Mouse (Mus musculus) neural tube, embryonic 14.5 days (tissue): ENCODE results near the gene Eml6. TPM values are rescaled to one million over a fixed set of nuclear protein-coding genes. Genes with fewer than 3 reads are reported as not detected.

ENCODE experiments used
- ATAC-seq: fragments of 200-750 bp; cut with Nextera tagmentation; 2 replicates; pipeline ENCODE4 v1.8.0; 2017; ENCODE audit warnings: low read depth, mild to moderate bottlenecking, moderate TSS enrichment, moderate library complexity
- H3K27ac ChIP-seq: fragments of 300-500 bp; sonication (generic); 2 replicates; pipeline ENCODE4 v1.5.1; 2014; ENCODE audit warnings: low read depth, mild to moderate bottlenecking, control low read depth, low read length, moderate library complexity, mixed read lengths
- H3K27me3 ChIP-seq: fragments of 300-500 bp; sonication (generic); 2 replicates; pipeline ENCODE4 v1.6.1; 2014; ENCODE audit warnings: low read length; ENCODE audit not compliant: control insufficient read depth, insufficient read depth
- H3K36me3 ChIP-seq: fragments of 300-500 bp; sonication (generic); 2 replicates; pipeline ENCODE4 v1.6.1; 2014; ENCODE audit warnings: low read length, mixed read lengths; ENCODE audit not compliant: control insufficient read depth, insufficient read depth
- H3K4me1 ChIP-seq: fragments of 300-500 bp; sonication (generic); 2 replicates; pipeline ENCODE4 v1.6.1; 2014; ENCODE audit warnings: low read length; ENCODE audit not compliant: control insufficient read depth, insufficient read depth
- H3K4me2 ChIP-seq: fragments of 300-500 bp; sonication (generic); 2 replicates; pipeline ENCODE4 v1.6.1; 2014; ENCODE audit warnings: mild to moderate bottlenecking, low read depth, low read length, control low read depth
- H3K4me3 ChIP-seq: fragments of 300-500 bp; sonication (generic); 2 replicates; pipeline ENCODE4 v1.5.1; 2014; ENCODE audit warnings: low read depth, low read length, control low read depth, mixed read lengths
- H3K9ac ChIP-seq: fragments of 300-500 bp; sonication (generic); replicated peaks from 2 replicates; pipeline ENCODE4 v1.6.1; 2014; ENCODE audit warnings: low read depth, mild to moderate bottlenecking, control low read depth, low read length, mixed read lengths
- H3K9me3 ChIP-seq: fragments of 300-500 bp; sonication (generic); 2 replicates; pipeline ENCODE4 v1.6.1; 2016; ENCODE audit warnings: low read length; ENCODE audit not compliant: control insufficient read depth
- WGBS: fragments of 180-500 bp; shearing (Covaris S2); extraction: QIAGEN DNeasy Blood & Tissue Kit; methylation state at CpG from one replicate; pipeline ENCODE4 v1.1.7; 2014; 5-methylcytosine and 5-hydroxymethylcytosine counted together
- polyA plus RNA-seq: library from polyadenylated mRNA; unstranded; fragments of >200 nt; fragmentation: Nextera tagmentation; extraction: Ambion mirVana; gene quantifications from 2 replicates; pipeline ENCODE4 v1.2.1, GENCODE M21; 2014

Gene Eml6
- polyA plus RNA-seq, 1 experiment from 2014 or later: 10.3 TPM

- Histone ChIP-seq H3K27me3 (no peaks in the 10 kb centered on the region), H3K4me2 (no peak overlapping the region), H3K9ac (no peak overlapping the region), H3K4me1 (no peaks in the 10 kb centered on the region), H3K27ac (no peak overlapping the region), H3K36me3 (peaks cover 20% of the 10 kb centered on the region), H3K9me3 (no peaks in the 10 kb centered on the region), H3K4me3 (no peak overlapping the region)
- 93% methylated on average over 2 of the region's 2 CpGs for WGBS
- ATAC-seq: peak; percentile 30; the same call in 1 of the 2 replicates
Measured at GRCm38 (mm10) chr11:29739752-29740151, 286.1 kb downstream of the Eml6 start.

- Histone ChIP-seq H3K4me2 (no peak overlapping the region), H3K4me3 (no peak overlapping the region)
Measured at GRCm38 (mm10) chr11:29727901-29728300, 297.9 kb downstream of the Eml6 start.

GRCm38 (mm10) chr11:29725610-29726009 lies 300.2 kb downstream of the Eml6 start:
- no peak overlapping the region for H3K4me3 ChIP-seq
- no peak overlapping the region for H3K27ac ChIP-seq
- H3K27me3 ChIP-seq: no peaks in the 10 kb centered on the region
- no peak overlapping the region for H3K4me2 ChIP-seq
- no peak overlapping the region for H3K9ac ChIP-seq
- H3K4me1 ChIP-seq: no peaks in the 10 kb centered on the region
- H3K9me3 ChIP-seq: no peaks in the 10 kb centered on the region
- 83% methylated on average over 1 of the region's 1 CpGs for WGBS
- H3K36me3 ChIP-seq: no peaks in the 10 kb centered on the region
- no peak for ATAC-seq

More at GRCm38 (mm10) chr11:29727901-29728300, 297.9 kb downstream of the Eml6 start:
- no peaks in the 10 kb centered on the region for H3K9me3 ChIP-seq
- H3K27me3 ChIP-seq: no peaks in the 10 kb centered on the region
- H3K36me3 ChIP-seq: no peaks in the 10 kb centered on the region
- H3K27ac ChIP-seq: no peak overlapping the region
- ATAC-seq: no peak
- 91% methylated on average over 1 of the region's 1 CpGs for WGBS
- no peak overlapping the region for H3K9ac ChIP-seq
- H3K4me1 ChIP-seq: no peaks in the 10 kb centered on the region

- no peak overlapping the region for H3K4me2 ChIP-seq
- no peak overlapping the region for H3K4me3 ChIP-seq
- no peaks in the 10 kb centered on the region for H3K4me1 ChIP-seq
- no peaks in the 10 kb centered on the region for H3K9me3 ChIP-seq
- no peak overlapping the region for H3K27ac ChIP-seq
- H3K36me3 ChIP-seq: no peaks in the 10 kb centered on the region
- no peak overlapping the region for H3K9ac ChIP-seq
- ATAC-seq: no peak
- no peaks in the 10 kb centered on the region for H3K27me3 ChIP-seq
Measured at GRCm38 (mm10) chr11:29725167-29725566, 300.7 kb downstream of the Eml6 start.

- 91% methylated on average over 2 of the region's 2 CpGs for WGBS
Measured at GRCm38 (mm10) chr11:29724213-29724612, 301.6 kb downstream of the Eml6 start.

GRCm38 (mm10) chr11:29719597-29719996 lies 306.2 kb downstream of the Eml6 start:
- WGBS: 83% methylated on average over 1 of the region's 1 CpGs
- Histone ChIP-seq H3K27me3 (no peaks in the 10 kb centered on the region), H3K4me2 (no peak overlapping the region), H3K36me3 (no peaks in the 10 kb centered on the region), H3K27ac (no peak overlapping the region), H3K4me3 (no peak overlapping the region), H3K9me3 (no peaks in the 10 kb centered on the region), H3K9ac (no peak overlapping the region), H3K4me1 (no peaks in the 10 kb centered on the region)
- no peak for ATAC-seq

More at GRCm38 (mm10) chr11:29724213-29724612, 301.6 kb downstream of the Eml6 start:
- Histone ChIP-seq H3K9me3 (no peaks in the 10 kb centered on the region), H3K4me3 (no peak overlapping the region), H3K9ac (no peak overlapping the region), H3K27ac (no peak overlapping the region), H3K4me1 (no peaks in the 10 kb centered on the region), H3K27me3 (no peaks in the 10 kb centered on the region), H3K36me3 (no peaks in the 10 kb centered on the region), H3K4me2 (no peak overlapping the region)
- ATAC-seq: no peak

GRCm38 (mm10) chr11:29718541-29718940 lies 307.3 kb downstream of the Eml6 start:
- H3K4me3 ChIP-seq: no peak overlapping the region
- H3K27ac ChIP-seq: no peak overlapping the region
- H3K36me3 ChIP-seq: no peaks in the 10 kb centered on the region
- H3K4me1 ChIP-seq: no peaks in the 10 kb centered on the region
- H3K4me2 ChIP-seq: no peak overlapping the region
- ATAC-seq: no peak
- H3K9me3 ChIP-seq: no peaks in the 10 kb centered on the region
- 68% methylated on average over 6 of the region's 6 CpGs for WGBS
- no peaks in the 10 kb centered on the region for H3K27me3 ChIP-seq
- H3K9ac ChIP-seq: no peak overlapping the region

- WGBS: 96% methylated on average over 3 of the region's 3 CpGs
- no peaks in the 10 kb centered on the region for H3K9me3 ChIP-seq
- H3K9ac ChIP-seq: no peak overlapping the region
Measured at GRCm38 (mm10) chr11:29715499-29715898, 310.3 kb downstream of the Eml6 start.

GRCm38 (mm10) chr11:29714789-29715188 lies 311.0 kb downstream of the Eml6 start:
- Histone ChIP-seq H3K4me1 (no peaks in the 10 kb centered on the region), H3K9me3 (no peaks in the 10 kb centered on the region), H3K4me3 (no peak overlapping the region), H3K9ac (no peak overlapping the region), H3K4me2 (no peak overlapping the region), H3K36me3 (no peaks in the 10 kb centered on the region; the same call in 1 of the 2 replicates), H3K27me3 (no peaks in the 10 kb centered on the region), H3K27ac (no peak overlapping the region)
- WGBS: 90% methylated on average over 2 of the region's 2 CpGs
- no peak for ATAC-seq

More at GRCm38 (mm10) chr11:29715499-29715898, 310.3 kb downstream of the Eml6 start:
- ATAC-seq: no peak
- no peaks in the 10 kb centered on the region for H3K27me3 ChIP-seq
- H3K4me1 ChIP-seq: no peaks in the 10 kb centered on the region
- no peak overlapping the region for H3K4me2 ChIP-seq
- H3K36me3 ChIP-seq: no peaks in the 10 kb centered on the region
- H3K27ac ChIP-seq: no peak overlapping the region
- H3K4me3 ChIP-seq: no peak overlapping the region
